Mouse (Mus musculus): Measurements from ENCODE around the gene Glmp. TPM values are rescaled to one million over a fixed set of nuclear protein-coding genes. Genes with fewer than 3 reads are reported as not detected.

The Glmp gene
- polyA plus RNA-seq (2012; rRNA removed): 181 and 206 TPM in 2 replicates

DNA sequence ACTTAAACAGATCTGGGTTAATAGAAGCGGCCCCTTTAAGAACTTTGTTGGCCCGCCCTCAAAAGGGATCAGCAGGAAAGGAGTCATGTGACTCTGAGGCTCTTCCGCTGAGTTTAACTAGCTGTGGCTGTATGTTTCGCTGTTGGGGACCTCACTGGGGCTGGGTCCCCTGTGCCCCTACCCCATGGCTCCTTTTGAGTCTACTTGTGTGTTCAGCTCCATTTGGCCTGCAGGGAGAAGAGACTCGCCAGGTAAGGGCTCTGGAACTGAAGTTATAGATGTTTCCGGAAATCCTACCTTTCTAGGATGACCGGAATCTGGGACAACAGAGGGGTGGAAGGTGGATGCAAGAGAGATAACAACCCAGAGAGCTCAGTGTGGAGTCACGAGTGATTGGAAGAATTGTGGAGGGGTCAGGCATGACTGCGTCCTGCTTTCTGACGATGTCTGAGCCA, at the start of gene Glmp:
Glmp (plus strand) TSS at position 73 of the 455 bp plus-strand sequence.

DNA sequence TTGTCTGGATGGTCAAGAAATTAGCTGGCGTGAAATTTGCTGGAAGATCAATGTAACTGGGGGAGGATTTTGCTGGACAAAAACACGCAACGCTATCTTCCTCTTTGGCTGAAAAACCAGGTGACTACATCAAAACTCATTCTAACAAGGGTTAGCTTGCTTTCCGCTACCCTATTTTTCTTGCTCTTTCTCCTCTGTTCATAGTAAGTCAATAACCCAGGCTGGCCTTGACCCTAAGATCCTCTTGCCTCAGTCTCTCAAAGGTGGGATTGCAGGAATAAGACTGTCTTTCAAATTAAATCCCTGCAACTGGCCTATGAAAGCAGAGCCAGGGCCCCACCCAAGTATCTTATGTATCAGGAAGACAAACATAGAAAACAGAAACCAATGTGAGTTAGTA, 37.7 kb upstream of the Glmp start, which contains the start of gene Gm38392:
Gm38392 (minus strand) TSS at position 101 of the 400 bp plus-strand sequence.

DNA sequence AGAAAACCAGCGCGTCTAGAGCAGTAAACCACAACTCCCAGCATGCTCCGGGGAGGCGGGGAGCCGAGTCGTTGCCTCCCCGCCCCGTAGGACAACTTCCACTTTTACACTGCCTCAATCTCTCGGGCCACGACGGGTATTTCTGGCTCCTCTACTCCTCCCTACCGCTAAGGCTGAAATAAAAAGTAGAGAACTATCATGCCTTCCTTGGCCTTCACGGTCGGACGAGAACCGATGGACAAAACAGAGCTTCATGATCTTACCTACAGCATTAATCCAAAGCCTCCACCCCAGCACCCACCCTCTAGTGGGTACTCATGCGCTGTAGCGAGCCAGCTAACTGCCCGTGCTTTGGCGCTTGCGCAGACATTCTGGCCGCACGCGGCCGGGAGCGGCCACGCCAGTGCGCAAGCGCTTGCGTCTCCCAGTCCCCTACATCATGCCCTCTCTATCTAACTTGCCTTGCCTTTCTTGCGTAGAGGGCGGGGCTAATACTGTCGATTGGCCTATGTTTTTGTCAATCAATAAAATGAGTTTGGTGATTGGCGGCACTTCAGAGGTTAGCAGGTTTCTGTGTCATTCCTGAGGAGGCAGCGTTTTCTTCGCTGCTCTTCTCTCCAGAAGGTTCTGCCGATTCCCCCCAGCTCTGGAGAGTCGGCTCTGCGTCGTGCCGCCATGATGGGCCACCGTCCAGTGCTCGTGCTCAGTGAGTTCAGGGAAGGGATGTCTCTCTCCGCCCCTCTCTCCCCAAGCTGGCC, 28.1 kb upstream of the Glmp start, which contains the start of the genes Tsacc and Cct3:
Tsacc (minus strand) TSS at position 439 of the 758 bp plus-strand sequence.
Cct3 (plus strand) TSS at position 556 of the 758 bp plus-strand sequence.

DNA sequence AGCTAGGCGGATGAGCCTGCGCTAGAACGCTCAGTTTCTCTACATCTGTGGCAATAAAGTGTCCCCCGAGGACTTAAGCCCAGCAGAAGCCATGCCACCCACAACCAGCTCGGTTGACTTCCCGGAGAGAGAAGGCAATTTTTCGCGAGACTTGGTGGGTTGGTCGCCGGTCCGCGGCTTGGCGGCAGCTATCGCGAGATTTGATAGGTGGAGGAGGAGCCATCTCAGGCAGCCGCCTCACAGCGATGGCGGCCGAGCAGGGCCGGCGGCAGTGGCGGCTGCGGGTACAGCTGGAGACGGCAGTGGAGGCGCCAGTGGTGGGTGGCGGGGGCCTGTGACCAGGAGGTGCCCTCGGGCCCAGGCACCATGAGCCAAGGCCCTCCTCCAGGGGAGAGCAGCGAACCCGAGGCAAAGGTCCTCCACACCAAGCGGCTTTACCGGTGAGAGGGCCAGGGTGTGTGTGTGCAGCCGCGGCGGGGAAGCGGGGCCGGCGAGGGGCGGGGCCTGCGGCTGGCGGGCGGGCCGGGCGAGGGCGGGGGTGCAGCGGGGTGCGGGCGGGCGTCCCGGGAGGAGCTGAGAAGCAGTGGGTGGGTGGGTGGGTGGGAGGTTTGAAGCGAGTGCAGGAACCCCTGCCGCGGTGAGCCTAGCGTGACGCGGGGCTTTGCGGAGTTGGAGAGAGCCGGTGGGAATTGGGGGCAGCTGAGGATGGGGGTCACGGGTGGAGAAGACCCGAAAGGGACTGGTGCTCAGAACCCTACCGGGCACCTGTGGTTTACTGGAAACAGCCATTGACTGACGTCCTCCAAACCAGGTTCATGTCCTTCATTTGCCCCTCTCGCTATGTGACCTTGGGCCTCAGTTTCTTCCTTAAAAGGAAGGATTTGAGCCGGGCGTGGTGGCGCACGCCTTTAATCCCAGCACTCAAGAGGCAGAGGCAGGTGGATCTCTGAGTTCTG, 11.5 kb downstream of the Glmp start, which contains the start of the genes Tmem79 and Smg5:
Tmem79 (minus strand) TSS at position 91 of the 956 bp plus-strand sequence.
Smg5 (plus strand) TSS at position 203 of the 956 bp plus-strand sequence.

DNA sequence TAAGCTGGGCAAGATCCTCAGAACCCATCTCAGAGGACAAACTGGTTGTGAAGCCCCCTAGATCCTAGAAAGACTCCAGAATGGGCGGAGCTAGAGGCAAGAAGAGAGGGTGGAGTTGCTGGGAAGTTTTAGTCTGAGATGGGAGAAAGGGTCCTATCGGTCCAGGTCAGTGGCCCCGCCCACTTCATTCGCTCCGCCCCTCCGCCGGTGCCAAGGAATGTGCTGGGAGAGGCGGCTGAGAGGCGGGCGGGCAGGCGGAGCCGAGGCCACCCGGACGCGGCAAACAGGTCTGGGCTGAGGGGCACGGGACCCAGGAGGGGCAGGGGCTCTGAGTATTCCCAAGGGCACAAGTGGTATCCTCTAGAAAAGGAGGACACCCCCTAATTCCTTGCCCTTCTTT, 39.5 kb downstream of the Glmp start, which contains the start of gene Paqr6:
Paqr6 (plus strand) TSS at position 248 of the 400 bp plus-strand sequence.

DNA sequence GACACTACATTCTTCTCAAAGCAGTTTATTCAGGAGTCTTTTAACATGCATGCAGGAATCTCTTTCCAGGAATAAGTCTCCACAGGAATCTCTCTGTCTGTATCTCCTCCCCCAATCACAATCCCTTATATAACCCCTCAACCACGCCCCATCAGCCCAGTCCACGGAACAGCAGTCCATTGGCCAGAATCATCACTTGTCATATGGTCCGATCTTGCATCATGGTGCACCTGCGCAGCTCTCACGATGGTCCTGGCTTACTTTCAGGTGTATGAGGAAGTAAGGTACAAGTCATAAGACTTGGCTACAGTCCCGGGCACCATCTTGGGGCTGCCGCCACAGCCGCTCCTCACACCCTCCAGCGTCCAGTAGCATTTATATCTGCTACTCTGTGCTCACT, 47.8 kb downstream of the Glmp start, which contains the start of gene Bglap3:
Bglap3 (minus strand) TSS at position 101 of the 400 bp plus-strand sequence.

DNA sequence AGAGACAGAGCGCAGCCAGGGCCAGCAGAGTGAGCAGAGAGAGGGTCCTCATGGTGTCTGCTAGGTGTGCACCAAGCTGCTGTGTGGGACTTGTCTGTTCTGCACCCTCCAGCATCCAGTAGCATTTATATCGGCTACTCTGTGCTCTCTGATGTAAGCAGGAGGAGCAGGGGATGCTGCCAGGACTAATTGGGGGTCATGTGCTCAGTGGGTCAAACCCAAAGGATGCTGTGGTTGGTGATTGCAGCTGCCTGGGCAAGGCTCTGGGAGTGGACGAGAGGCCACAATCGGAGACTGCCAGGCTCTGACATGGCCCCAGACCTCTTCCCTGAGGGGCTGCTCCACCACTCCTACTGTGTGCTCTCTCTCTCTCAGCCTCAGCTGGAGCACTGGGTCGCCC, 53.8 kb downstream of the Glmp start, which contains the start of gene Bglap2:
Bglap2 (minus strand) TSS at position 101 of the 400 bp plus-strand sequence.

Other genes starting within 250 kb of the Glmp start
- gene Ttc24, start 246.7 kb upstream of the Glmp start, polyA plus RNA-seq (2012; rRNA removed): not detected in 2 replicates
- gene Iqgap3, start 243.1 kb upstream of the Glmp start, polyA plus RNA-seq (2012; rRNA removed): 14.6 and 15.6 TPM in 2 replicates
- gene Mef2d, start 182.7 kb upstream of the Glmp start, polyA plus RNA-seq (2012; rRNA removed): 96.8 and 113 TPM in 2 replicates
- 3.8 and 7.4 TPM in 2 replicates for gene Rhbg, start 70.3 kb upstream of the Glmp start, polyA plus RNA-seq (2012; rRNA removed)
- not detected in 2 replicates for gene Gm38392, start 37.8 kb upstream of the Glmp start, polyA plus RNA-seq (2012; rRNA removed)
- gene Tsacc, start 28.0 kb upstream of the Glmp start, polyA plus RNA-seq (2012; rRNA removed): 0.81 and 2.0 TPM in 2 replicates
- gene Cct3, start 27.9 kb upstream of the Glmp start, polyA plus RNA-seq (2012; rRNA removed): 63.1 and 73.8 TPM in 2 replicates
- gene Tmem79, start 11.1 kb downstream of the Glmp start, polyA plus RNA-seq (2012; rRNA removed): 44.3 and 54.6 TPM in 2 replicates
- 65.8 and 68.6 TPM in 2 replicates for gene Smg5, start 11.2 kb downstream of the Glmp start, polyA plus RNA-seq (2012; rRNA removed)
- gene Paqr6, start 39.6 kb downstream of the Glmp start, polyA plus RNA-seq (2012; rRNA removed): 6.7 and 9.3 TPM in 2 replicates
- 9.1 and 12.0 TPM in 2 replicates for gene Bglap3, start 47.7 kb downstream of the Glmp start, polyA plus RNA-seq (2012; rRNA removed)
- gene Bglap2, start 53.7 kb downstream of the Glmp start, polyA plus RNA-seq (2012; rRNA removed): 2.9 and 4.4 TPM in 2 replicates
- 2.7 and 6.8 TPM in 2 replicates for gene Bglap, start 59.4 kb downstream of the Glmp start, polyA plus RNA-seq (2012; rRNA removed)
- 57.9 and 63.7 TPM in 2 replicates for gene Pmf1, start 85.3 kb downstream of the Glmp start, polyA plus RNA-seq (2012; rRNA removed)
- 19.2 and 26.3 TPM in 2 replicates for gene Slc25a44, start 100.1 kb downstream of the Glmp start, polyA plus RNA-seq (2012; rRNA removed)
- gene Sema4a, start 136.2 kb downstream of the Glmp start, polyA plus RNA-seq (2012; rRNA removed): 233 and 295 TPM in 2 replicates
- gene Lmna, start 184.9 kb downstream of the Glmp start, polyA plus RNA-seq (2012; rRNA removed): 812 and 822 TPM in 2 replicates
- 1.0 and 1.1 TPM in 2 replicates for gene Mex3a, start 207.4 kb downstream of the Glmp start, polyA plus RNA-seq (2012; rRNA removed)
- 407 and 425 TPM in 2 replicates for gene Rab25, start 223.3 kb downstream of the Glmp start, polyA plus RNA-seq (2012; rRNA removed)
- 210 and 235 TPM in 2 replicates for gene Lamtor2, start 228.1 kb downstream of the Glmp start, polyA plus RNA-seq (2012; rRNA removed)
- gene Ubqln4, start 228.7 kb downstream of the Glmp start, polyA plus RNA-seq (2012; rRNA removed): 52.6 and 60.7 TPM in 2 replicates